Mouse (Mus musculus): ENCODE measurements around the gene Rnf39.

- TF ChIP-seq CTCF (IDR thresholded peaks at IDR 0.05; ENCODE audit: extremely low read depth, insufficient read depth, low read length) (no peak), POLR2A (IDR thresholded peaks at IDR 0.05; ENCODE audit: extremely low read depth, insufficient read depth, low read length) (no peak)
Measured at GRCm38 (mm10) chr17:36989437-36989836, 46.7 kb downstream of the Rnf39 start, which contains the start of gene H2-M5.
